Mouse (Mus musculus): ENCODE results near the gene 4930578C19Rik. TPM values are rescaled to one million over a fixed set of nuclear protein-coding genes. Genes with fewer than 3 reads are reported as not detected.
"Not testable (repeated sequence)": the region's sequence is repeated elsewhere in the genome, so short reads cannot be mapped to it uniquely, and the experiment has no call there.

The 4930578C19Rik gene
- polyA plus RNA-seq, 1 experiment from 2014 or later, result 3.8 TPM

GRCm38 (mm10) chrX:18396700-18397099 is 64.5 kb downstream of the 4930578C19Rik start:
- TF ChIP-seq EP300 (IDR thresholded peaks at IDR 0.05) (no peak), CTCF (IDR thresholded peaks at IDR 0.05) (no peak)
- no peak for DNase-seq (ENCODE audit: low spot score)
- no peak overlapping the region for H3K27ac ChIP-seq (ENCODE audit: low read length)
- H3K27me3 ChIP-seq (replicated peaks; ENCODE audit: insufficient read depth, low read length), result no peaks in the 10 kb centered on the region
- H3K9me3 ChIP-seq (ENCODE audit: low read length), result no peaks in the 10 kb centered on the region
- no peak overlapping the region for H3K4me2 ChIP-seq (replicated peaks; ENCODE audit: low read depth, low read length)
- no peak overlapping the region for H3K4me3 ChIP-seq (ENCODE audit: low read depth, low read length)
- 83% methylated on average over 2 of the region's 2 CpGs for WGBS
- no peaks in the 10 kb centered on the region for H3K4me1 ChIP-seq (ENCODE audit: insufficient read depth, low read depth, low read length)
- no peak for ATAC-seq
- no peak overlapping the region for H3K9ac ChIP-seq (replicated peaks; ENCODE audit: low read depth)
- no peaks in the 10 kb centered on the region for H3K36me3 ChIP-seq (ENCODE audit: insufficient read depth, low read length)

- DNase-seq (ENCODE audit: low spot score); H3K27ac ChIP-seq (ENCODE audit: low read length); H3K9ac ChIP-seq (replicated peaks; ENCODE audit: low read depth); ATAC-seq; H3K4me2 ChIP-seq (replicated peaks; ENCODE audit: low read depth, low read length); H3K9me3 ChIP-seq (ENCODE audit: low read length); H3K36me3 ChIP-seq (ENCODE audit: insufficient read depth, low read length); H3K27me3 ChIP-seq (replicated peaks; ENCODE audit: insufficient read depth, low read length); H3K4me3 ChIP-seq (ENCODE audit: low read depth, low read length); H3K4me1 ChIP-seq (ENCODE audit: insufficient read depth, low read depth, low read length): not testable (repeated sequence)
- 72% methylated on average over 5 of the region's 5 CpGs for WGBS
Observed at GRCm38 (mm10) chrX:18384181-18384580, 77.0 kb downstream of the 4930578C19Rik start.
